Mouse (Mus musculus): ENCODE measurements around the gene Itgb3. TPM values are rescaled to one million over a fixed set of nuclear protein-coding genes. Genes with fewer than 3 reads are reported as not detected.
"Not testable (repeated sequence)": the region's sequence is repeated elsewhere in the genome, so short reads cannot be mapped to it uniquely, and the experiment has no call there.

Gene Itgb3
- polyA plus RNA-seq, 1 experiment from 2014 or later = 4.5 TPM

GRCm38 (mm10) chr11:104568326-104568725 is 39.5 kb upstream of the Itgb3 start:
- Histone ChIP-seq H3K36me3 (ENCODE audit: control insufficient read depth, insufficient read depth, low read length) (no peaks in the 10 kb centered on the region), H3K4me3 (ENCODE audit: low read length) (no peak overlapping the region), H3K27me3 (ENCODE audit: control insufficient read depth, insufficient read depth, low read depth, low read length) (no peaks in the 10 kb centered on the region), H3K4me1 (replicated peaks; ENCODE audit: control insufficient read depth, insufficient read depth, low read length) (peaks cover 5% of the 10 kb centered on the region), H3K4me2 (ENCODE audit: low read depth, low read length) (peak overlapping the region; percentile 14; the same call in 1 of the 2 replicates), H3K9ac (ENCODE audit: low read length) (no peak overlapping the region), H3K9me3 (ENCODE audit: control insufficient read depth, low read length) (0 out of 2 replicates have a peak, but pooled peaks cover 4% of the 10 kb centered on the region), H3K27ac (ENCODE audit: low read length) (no peak overlapping the region)
- 65% methylated on average over 4 of the region's 4 CpGs for WGBS
- ATAC-seq (ENCODE audit: low read depth) = peak; percentile 38; the same call in 1 of the 2 replicates

- not testable (repeated sequence) for H3K4me1 ChIP-seq (replicated peaks; ENCODE audit: control insufficient read depth, insufficient read depth, low read length); H3K4me3 ChIP-seq (ENCODE audit: low read length); H3K27ac ChIP-seq (ENCODE audit: low read length); ATAC-seq (ENCODE audit: low read depth); H3K9me3 ChIP-seq (ENCODE audit: control insufficient read depth, low read length); H3K36me3 ChIP-seq (ENCODE audit: control insufficient read depth, insufficient read depth, low read length); H3K27me3 ChIP-seq (ENCODE audit: control insufficient read depth, insufficient read depth, low read depth, low read length); H3K4me2 ChIP-seq (ENCODE audit: low read depth, low read length); H3K9ac ChIP-seq (ENCODE audit: low read length)
- 69% methylated on average over 8 of the region's 8 CpGs for WGBS
Observed at GRCm38 (mm10) chr11:104570515-104570914, 37.3 kb upstream of the Itgb3 start.

- H3K4me3 ChIP-seq (ENCODE audit: low read length) = peak overlapping the region; percentile 45
- peak; percentile 50 for ATAC-seq (ENCODE audit: low read depth)
- H3K4me1 ChIP-seq (replicated peaks; ENCODE audit: control insufficient read depth, insufficient read depth, low read length); H3K36me3 ChIP-seq (ENCODE audit: control insufficient read depth, insufficient read depth, low read length); H3K9me3 ChIP-seq (ENCODE audit: control insufficient read depth, low read length); H3K27ac ChIP-seq (ENCODE audit: low read length); H3K27me3 ChIP-seq (ENCODE audit: control insufficient read depth, insufficient read depth, low read depth, low read length): not testable (repeated sequence)
- H3K9ac ChIP-seq (ENCODE audit: low read length) = peak overlapping the region; percentile 40
- under 1% methylated on average over 28 of the region's 28 CpGs for WGBS
- peak overlapping the region; percentile 54 for H3K4me2 ChIP-seq (ENCODE audit: low read depth, low read length)
Observed at GRCm38 (mm10) chr11:104571373-104571772, 36.4 kb upstream of the Itgb3 start.

GRCm38 (mm10) chr11:104572091-104572490 is 35.7 kb upstream of the Itgb3 start:
- no peak overlapping the region for H3K9ac ChIP-seq (ENCODE audit: low read length)
- peak; percentile 34; the same call in 1 of the 2 replicates for ATAC-seq (ENCODE audit: low read depth)
- no peaks in the 10 kb centered on the region for H3K27me3 ChIP-seq (ENCODE audit: control insufficient read depth, insufficient read depth, low read depth, low read length)
- no peak overlapping the region for H3K27ac ChIP-seq (ENCODE audit: low read length)
- H3K4me3 ChIP-seq (ENCODE audit: low read length) = no peak overlapping the region
- H3K4me2 ChIP-seq (ENCODE audit: low read depth, low read length) = no peak overlapping the region
- H3K9me3 ChIP-seq (ENCODE audit: control insufficient read depth, low read length) = 0 out of 2 replicates have a peak, but pooled peaks cover 4% of the 10 kb centered on the region
- H3K36me3 ChIP-seq (ENCODE audit: control insufficient read depth, insufficient read depth, low read length) = no peaks in the 10 kb centered on the region
- WGBS = 37% methylated on average over 7 of the region's 7 CpGs
- H3K4me1 ChIP-seq (replicated peaks; ENCODE audit: control insufficient read depth, insufficient read depth, low read length) = peaks cover 5% of the 10 kb centered on the region

GRCm38 (mm10) chr11:104572566-104572965 is 35.2 kb upstream of the Itgb3 start:
- H3K4me2 ChIP-seq (ENCODE audit: low read depth, low read length) = no peak overlapping the region
- no peak overlapping the region for H3K9ac ChIP-seq (ENCODE audit: low read length)
- H3K4me3 ChIP-seq (ENCODE audit: low read length) = no peak overlapping the region
- no peaks in the 10 kb centered on the region for H3K36me3 ChIP-seq (ENCODE audit: control insufficient read depth, insufficient read depth, low read length)
- peaks cover 7% of the 10 kb centered on the region for H3K4me1 ChIP-seq (replicated peaks; ENCODE audit: control insufficient read depth, insufficient read depth, low read length)
- WGBS = 22% methylated on average over 2 of the region's 2 CpGs
- H3K27ac ChIP-seq (ENCODE audit: low read length) = no peak overlapping the region
- H3K27me3 ChIP-seq (ENCODE audit: control insufficient read depth, insufficient read depth, low read depth, low read length) = no peaks in the 10 kb centered on the region
- H3K9me3 ChIP-seq (ENCODE audit: control insufficient read depth, low read length) = 0 out of 2 replicates have a peak, but pooled peaks cover 4% of the 10 kb centered on the region
- 0 out of 2 replicates have a peak, but pooled peaks have one; percentile 26 for ATAC-seq (ENCODE audit: low read depth)

- Histone ChIP-seq H3K27ac (ENCODE audit: low read length) (no peak overlapping the region), H3K4me1 (replicated peaks; ENCODE audit: control insufficient read depth, insufficient read depth, low read length) (peaks cover 15% of the 10 kb centered on the region), H3K4me2 (ENCODE audit: low read depth, low read length) (no peak overlapping the region), H3K4me3 (ENCODE audit: low read length) (no peak overlapping the region), H3K9me3 (ENCODE audit: control insufficient read depth, low read length) (no peaks in the 10 kb centered on the region), H3K9ac (ENCODE audit: low read length) (no peak overlapping the region), H3K36me3 (ENCODE audit: control insufficient read depth, insufficient read depth, low read length) (no peaks in the 10 kb centered on the region), H3K27me3 (ENCODE audit: control insufficient read depth, insufficient read depth, low read depth, low read length) (no peaks in the 10 kb centered on the region)
- 41% methylated on average over 10 of the region's 10 CpGs for WGBS
- no peak for ATAC-seq (ENCODE audit: low read depth)
Observed at GRCm38 (mm10) chr11:104576772-104577612, 30.8 kb upstream of the Itgb3 start.

GRCm38 (mm10) chr11:104578074-104578473 is 29.7 kb upstream of the Itgb3 start:
- Histone ChIP-seq H3K27ac (ENCODE audit: low read length) (no peak overlapping the region), H3K4me2 (ENCODE audit: low read depth, low read length) (no peak overlapping the region), H3K4me1 (replicated peaks; ENCODE audit: control insufficient read depth, insufficient read depth, low read length) (peaks cover 11% of the 10 kb centered on the region), H3K9me3 (ENCODE audit: control insufficient read depth, low read length) (no peaks in the 10 kb centered on the region), H3K4me3 (ENCODE audit: low read length) (no peak overlapping the region), H3K36me3 (ENCODE audit: control insufficient read depth, insufficient read depth, low read length) (no peaks in the 10 kb centered on the region), H3K27me3 (ENCODE audit: control insufficient read depth, insufficient read depth, low read depth, low read length) (no peaks in the 10 kb centered on the region), H3K9ac (ENCODE audit: low read length) (no peak overlapping the region)
- 0 out of 2 replicates have a peak, but pooled peaks have one; percentile 35 for ATAC-seq (ENCODE audit: low read depth)
- 18% methylated on average over 5 of the region's 5 CpGs for whole genome bisulfite sequencing

GRCm38 (mm10) chr11:104579084-104579483 is 28.7 kb upstream of the Itgb3 start:
- ATAC-seq (ENCODE audit: low read depth) = no peak
- 80% methylated on average over 9 of the region's 9 CpGs for WGBS
- Histone ChIP-seq H3K36me3 (ENCODE audit: control insufficient read depth, insufficient read depth, low read length) (no peaks in the 10 kb centered on the region), H3K9me3 (ENCODE audit: control insufficient read depth, low read length) (no peaks in the 10 kb centered on the region), H3K4me1 (replicated peaks; ENCODE audit: control insufficient read depth, insufficient read depth, low read length) (peaks cover 11% of the 10 kb centered on the region), H3K27ac (ENCODE audit: low read length) (no peak overlapping the region), H3K4me2 (ENCODE audit: low read depth, low read length) (no peak overlapping the region), H3K4me3 (ENCODE audit: low read length) (no peak overlapping the region), H3K9ac (ENCODE audit: low read length) (no peak overlapping the region), H3K27me3 (ENCODE audit: control insufficient read depth, insufficient read depth, low read depth, low read length) (no peaks in the 10 kb centered on the region)

- H3K27ac ChIP-seq (ENCODE audit: low read length) = no peak overlapping the region
- no peaks in the 10 kb centered on the region for H3K27me3 ChIP-seq (ENCODE audit: control insufficient read depth, insufficient read depth, low read depth, low read length)
- ATAC-seq (ENCODE audit: low read depth) = no peak
- H3K4me1 ChIP-seq (replicated peaks; ENCODE audit: control insufficient read depth, insufficient read depth, low read length) = peaks cover 11% of the 10 kb centered on the region
- no peak overlapping the region for H3K4me3 ChIP-seq (ENCODE audit: low read length)
- no peaks in the 10 kb centered on the region for H3K9me3 ChIP-seq (ENCODE audit: control insufficient read depth, low read length)
- H3K4me2 ChIP-seq (ENCODE audit: low read depth, low read length) = no peak overlapping the region
- H3K36me3 ChIP-seq (ENCODE audit: control insufficient read depth, insufficient read depth, low read length) = no peaks in the 10 kb centered on the region
- H3K9ac ChIP-seq (ENCODE audit: low read length) = no peak overlapping the region
- WGBS = 92% methylated on average over 8 of the region's 8 CpGs
Observed at GRCm38 (mm10) chr11:104579575-104579974, 28.2 kb upstream of the Itgb3 start.

Data from lung, embryonic 16.5 days (tissue).